Mouse (Mus musculus) midbrain, embryonic 10.5 days (tissue): ENCODE data around the gene Strip1. TPM values are rescaled to one million over a fixed set of nuclear protein-coding genes. Genes with fewer than 3 reads are reported as not detected.

Experiments used
- DNase-seq: peaks from one replicate; pipeline ENCODE4 v3.0.0-alpha.2; 2017; ENCODE audit warnings: low spot score
- H3K27ac ChIP-seq: fragments of 300-500 bp; sonication (generic); replicated peaks from 2 replicates; pipeline ENCODE4 v1.5.1; 2016; ENCODE audit warnings: mild to moderate bottlenecking
- H3K27me3 ChIP-seq: fragments of 300-500 bp; sonication (generic); 2 replicates; pipeline ENCODE4 v1.6.1; 2016; ENCODE audit warnings: low read depth, mild to moderate bottlenecking; ENCODE audit not compliant: poor library complexity, severe bottlenecking
- H3K36me3 ChIP-seq: fragments of 300-500 bp; sonication (generic); 2 replicates; pipeline ENCODE4 v1.6.1; 2016; ENCODE audit warnings: mild to moderate bottlenecking, moderate library complexity
- H3K4me1 ChIP-seq: fragments of 300-500 bp; sonication (generic); 2 replicates; pipeline ENCODE4 v1.6.1; 2016
- H3K4me3 ChIP-seq: fragments of 300-500 bp; sonication (generic); 2 replicates; pipeline ENCODE4 v1.5.1; 2016; ENCODE audit warnings: mild to moderate bottlenecking, moderate library complexity
- H3K9me3 ChIP-seq: fragments of 300-500 bp; sonication (generic); replicated peaks from 2 replicates; pipeline ENCODE4 v1.6.1; 2016; ENCODE audit warnings: mild to moderate bottlenecking
- WGBS: fragments of 180-500 bp; shearing (Covaris S2); methylation state at CpG from one replicate; pipeline ENCODE4 v1.1.7; 2016; 5-methylcytosine and 5-hydroxymethylcytosine counted together
- polyA plus RNA-seq: library from polyadenylated mRNA; unstranded; fragments of >200 nt; fragmentation: Nextera tagmentation; extraction: Ambion mirVana; gene quantifications from 2 replicates; pipeline ENCODE4 v1.2.1, GENCODE M21; 2016

Gene Strip1
- polyA plus RNA-seq, 1 experiment from 2014 or later = 70.0 TPM

- Histone ChIP-seq H3K36me3 (no peaks in the 10 kb centered on the region), H3K4me1 (peaks cover 32% of the 10 kb centered on the region), H3K4me3 (no peak overlapping the region; the same call in 1 of the 2 replicates), H3K27me3 (peaks cover 97% of the 10 kb centered on the region), H3K27ac (no peak overlapping the region), H3K9me3 (no peaks in the 10 kb centered on the region)
- peak; percentile 47 for DNase-seq
- WGBS = 3% methylated on average over 22 of the region's 22 CpGs
Measured at GRCm38 (mm10) chr3:107597586-107598389, 33.7 kb downstream of the Strip1 start.

GRCm38 (mm10) chr3:107597134-107597533 lies 34.4 kb downstream of the Strip1 start:
- H3K4me3 ChIP-seq = no peak overlapping the region

GRCm38 (mm10) chr3:107596559-107596958 lies 34.9 kb downstream of the Strip1 start:
- Histone ChIP-seq H3K9me3 (no peaks in the 10 kb centered on the region), H3K27ac (no peak overlapping the region), H3K4me1 (peaks cover 32% of the 10 kb centered on the region), H3K36me3 (no peaks in the 10 kb centered on the region), H3K27me3 (peaks cover 100% of the 10 kb centered on the region), H3K4me3 (peak overlapping the region; percentile 56)
- DNase-seq = peak; percentile 68
- WGBS = under 1% methylated on average over 26 of the region's 26 CpGs

More at GRCm38 (mm10) chr3:107597134-107597533, 34.4 kb downstream of the Strip1 start:
- H3K27me3 ChIP-seq = peaks cover 100% of the 10 kb centered on the region
- H3K9me3 ChIP-seq = no peaks in the 10 kb centered on the region
- no peak overlapping the region for H3K27ac ChIP-seq
- WGBS = under 1% methylated on average over 24 of the region's 24 CpGs
- peaks cover 32% of the 10 kb centered on the region for H3K4me1 ChIP-seq
- H3K36me3 ChIP-seq = no peaks in the 10 kb centered on the region
- DNase-seq = no peak

GRCm38 (mm10) chr3:107595938-107596461 lies 35.5 kb downstream of the Strip1 start:
- Histone ChIP-seq H3K4me3 (peak overlapping the region; percentile 56), H3K4me1 (peaks cover 32% of the 10 kb centered on the region), H3K27me3 (peaks cover 100% of the 10 kb centered on the region), H3K36me3 (no peaks in the 10 kb centered on the region), H3K9me3 (no peaks in the 10 kb centered on the region), H3K27ac (no peak overlapping the region; the same call in 1 of the 2 replicates)
- peak; percentile 67 for DNase-seq
- under 1% methylated on average over 34 of the region's 34 CpGs for WGBS

GRCm38 (mm10) chr3:107595264-107595937 lies 36.1 kb downstream of the Strip1 start:
- H3K9me3 ChIP-seq = no peaks in the 10 kb centered on the region
- peak; percentile 71 for DNase-seq
- peaks cover 97% of the 10 kb centered on the region for H3K27me3 ChIP-seq
- under 1% methylated on average over 50 of the region's 50 CpGs for WGBS
- peak overlapping the region; percentile 56 for H3K4me3 ChIP-seq
- no peaks in the 10 kb centered on the region for H3K36me3 ChIP-seq
- H3K4me1 ChIP-seq = peaks cover 32% of the 10 kb centered on the region
- H3K27ac ChIP-seq = peak overlapping the region; percentile 64

- no peak for DNase-seq
- no peaks in the 10 kb centered on the region for H3K36me3 ChIP-seq
- H3K27ac ChIP-seq = peak within 1 kb of the TSS; percentile 64
- H3K4me3 ChIP-seq = peak within 1 kb of the TSS; percentile 56
- H3K27me3 ChIP-seq = peaks cover 97% of the 10 kb centered on the region
- H3K4me1 ChIP-seq = peaks cover 32% of the 10 kb centered on the region
- WGBS = 1% methylated on average over 46 of the region's 46 CpGs
- H3K9me3 ChIP-seq = no peaks in the 10 kb centered on the region
Measured at GRCm38 (mm10) chr3:107594662-107595263, 36.7 kb downstream of the Strip1 start, which contains the start of gene Alx3. TSS of gene Alx3 (plus strand) at chr3:107595031.

GRCm38 (mm10) chr3:107593632-107594031 lies 37.9 kb downstream of the Strip1 start:
- H3K9me3 ChIP-seq = no peaks in the 10 kb centered on the region
- no peak overlapping the region for H3K27ac ChIP-seq
- 61% methylated on average over 2 of the region's 2 CpGs for WGBS
- H3K27me3 ChIP-seq = peaks cover 96% of the 10 kb centered on the region
- no peak for DNase-seq
- H3K4me1 ChIP-seq = peaks cover 32% of the 10 kb centered on the region
- H3K4me3 ChIP-seq = no peak overlapping the region
- H3K36me3 ChIP-seq = no peaks in the 10 kb centered on the region

- WGBS = 60% methylated on average over 1 of the region's 1 CpGs
- Histone ChIP-seq H3K36me3 (no peaks in the 10 kb centered on the region), H3K27me3 (peaks cover 96% of the 10 kb centered on the region), H3K4me1 (peaks cover 22% of the 10 kb centered on the region), H3K27ac (no peak overlapping the region), H3K9me3 (no peaks in the 10 kb centered on the region), H3K4me3 (no peak overlapping the region)
- DNase-seq = no peak
Measured at GRCm38 (mm10) chr3:107591612-107592011, 39.9 kb downstream of the Strip1 start.

- peaks cover 96% of the 10 kb centered on the region for H3K27me3 ChIP-seq
- no peaks in the 10 kb centered on the region for H3K9me3 ChIP-seq
- H3K4me1 ChIP-seq = peaks cover 20% of the 10 kb centered on the region
- 82% methylated on average over 6 of the region's 6 CpGs for WGBS
- DNase-seq = no peak
- H3K27ac ChIP-seq = no peak overlapping the region
- H3K36me3 ChIP-seq = no peaks in the 10 kb centered on the region
- no peak overlapping the region for H3K4me3 ChIP-seq
Measured at GRCm38 (mm10) chr3:107586504-107586903, 45.0 kb downstream of the Strip1 start.

GRCm38 (mm10) chr3:107583893-107584292 lies 47.6 kb downstream of the Strip1 start:
- H3K27ac ChIP-seq = no peak overlapping the region
- H3K4me1 ChIP-seq = peaks cover 28% of the 10 kb centered on the region
- no peak overlapping the region for H3K4me3 ChIP-seq

GRCm38 (mm10) chr3:107582875-107583767 lies 48.4 kb downstream of the Strip1 start:
- H3K4me3 ChIP-seq = peak overlapping the region; percentile 48
- peaks cover 28% of the 10 kb centered on the region for H3K4me1 ChIP-seq
- WGBS = under 1% methylated on average over 65 of the region's 65 CpGs
- peaks cover 99% of the 10 kb centered on the region for H3K27me3 ChIP-seq
- H3K36me3 ChIP-seq = no peaks in the 10 kb centered on the region
- H3K27ac ChIP-seq = no peak overlapping the region; the same call in 1 of the 2 replicates
- DNase-seq = peak; percentile 65
- H3K9me3 ChIP-seq = no peaks in the 10 kb centered on the region

More at GRCm38 (mm10) chr3:107583893-107584292, 47.6 kb downstream of the Strip1 start:
- Histone ChIP-seq H3K36me3 (no peaks in the 10 kb centered on the region), H3K27me3 (peaks cover 99% of the 10 kb centered on the region), H3K9me3 (no peaks in the 10 kb centered on the region)
- WGBS = 7% methylated on average over 1 of the region's 1 CpGs
- no peak for DNase-seq
